Mouse (Mus musculus) urinary bladder, postnatal 25 days (tissue): Measurements from ENCODE around the gene Cux2.

Source experiments
- DNase-seq: peaks from one replicate; pipeline ENCODE4 v3.0.0; 2022; ENCODE audit warnings: low spot score

Gene Cux2

GRCm38 (mm10) chr5:122059060-122060017, 9.4 kb upstream of the Cux2 start:
- DNase-seq: peak; percentile 45

DNA sequence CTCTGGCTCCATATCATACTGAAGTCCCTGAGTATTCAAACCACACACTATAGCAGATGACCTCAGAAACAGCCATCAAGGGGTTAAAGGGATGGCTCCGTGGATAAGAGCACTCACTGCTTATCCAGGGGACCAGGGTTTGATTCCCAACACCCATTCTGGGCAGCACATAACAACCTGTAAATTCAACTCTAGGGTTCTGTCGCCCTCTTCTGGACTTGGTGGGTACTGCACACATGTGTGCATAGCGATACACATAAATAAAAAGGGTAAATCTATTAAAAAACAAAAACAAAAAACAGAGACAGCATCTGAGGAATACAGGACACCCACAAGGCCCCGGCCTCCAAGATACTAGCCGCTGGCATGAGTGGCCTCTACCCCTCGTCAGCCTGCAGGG, 7.7 kb upstream of the Cux2 start:
- no peak for DNase-seq

DNA sequence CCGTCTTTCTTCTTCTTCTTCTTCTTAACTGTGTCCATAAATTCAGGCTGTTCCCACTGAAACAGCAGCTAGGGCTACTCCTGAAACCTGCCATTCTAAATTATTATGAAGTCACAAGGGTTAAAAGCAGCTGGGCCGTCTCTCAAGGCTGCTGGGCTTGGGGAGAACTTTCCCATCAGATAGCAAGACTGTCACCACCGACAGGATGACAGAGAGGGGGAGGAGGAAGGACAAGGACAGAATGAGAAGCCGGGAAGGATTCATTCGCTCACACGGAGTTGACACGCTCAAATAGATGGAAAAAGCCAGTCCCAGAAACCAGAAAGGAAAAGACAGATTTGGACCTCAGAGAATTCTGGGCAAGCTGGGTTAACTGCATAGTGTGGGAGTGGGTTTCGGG, 6.7 kb upstream of the Cux2 start:
- DNase-seq: no peak

DNA sequence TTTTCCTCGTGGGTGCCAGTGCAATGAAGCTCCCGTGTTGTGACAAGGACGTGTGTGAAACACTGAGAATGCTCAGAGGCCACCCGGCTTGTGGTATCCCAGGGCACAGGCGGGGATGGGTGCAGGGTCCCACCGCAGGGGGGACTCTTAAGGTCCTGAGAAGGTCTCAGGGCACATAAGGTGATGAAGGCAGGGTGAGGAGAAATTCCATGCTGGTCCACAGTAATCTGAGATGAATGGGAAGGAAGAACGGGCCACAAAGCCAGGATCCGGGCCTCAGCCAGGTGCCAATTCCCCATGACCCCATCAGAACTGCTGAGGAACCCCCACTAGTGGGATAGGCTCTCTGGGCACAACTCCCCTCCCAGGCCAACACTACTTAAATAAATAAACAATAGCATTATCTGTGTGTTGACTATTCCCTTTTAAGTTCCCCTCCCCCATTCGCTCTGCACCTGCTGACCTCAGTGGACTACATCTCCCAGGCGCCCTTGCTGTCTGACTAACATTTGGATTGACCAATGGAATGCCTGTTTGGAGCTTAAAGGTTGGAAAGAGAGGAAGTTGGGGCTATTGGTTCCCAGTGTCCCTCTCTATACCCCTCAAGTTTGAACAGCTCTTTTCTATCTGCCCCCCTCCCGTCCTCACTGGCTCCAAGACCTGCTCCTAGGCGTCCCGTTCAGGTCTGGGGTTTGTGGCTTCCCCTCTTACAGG, 4.4 kb upstream of the Cux2 start:
- DNase-seq: peak; percentile 29

GRCm38 (mm10) chr5:122053587-122053986, 3.7 kb upstream of the Cux2 start:
- no peak for DNase-seq

- no peak for DNase-seq
Measured at GRCm38 (mm10) chr5:122050832-122051105, 867 bp upstream of the Cux2 start.

GRCm38 (mm10) chr5:122049664-122050016, 262 bp downstream of the Cux2 start:
- peak; percentile 56 for DNase-seq

DNA sequence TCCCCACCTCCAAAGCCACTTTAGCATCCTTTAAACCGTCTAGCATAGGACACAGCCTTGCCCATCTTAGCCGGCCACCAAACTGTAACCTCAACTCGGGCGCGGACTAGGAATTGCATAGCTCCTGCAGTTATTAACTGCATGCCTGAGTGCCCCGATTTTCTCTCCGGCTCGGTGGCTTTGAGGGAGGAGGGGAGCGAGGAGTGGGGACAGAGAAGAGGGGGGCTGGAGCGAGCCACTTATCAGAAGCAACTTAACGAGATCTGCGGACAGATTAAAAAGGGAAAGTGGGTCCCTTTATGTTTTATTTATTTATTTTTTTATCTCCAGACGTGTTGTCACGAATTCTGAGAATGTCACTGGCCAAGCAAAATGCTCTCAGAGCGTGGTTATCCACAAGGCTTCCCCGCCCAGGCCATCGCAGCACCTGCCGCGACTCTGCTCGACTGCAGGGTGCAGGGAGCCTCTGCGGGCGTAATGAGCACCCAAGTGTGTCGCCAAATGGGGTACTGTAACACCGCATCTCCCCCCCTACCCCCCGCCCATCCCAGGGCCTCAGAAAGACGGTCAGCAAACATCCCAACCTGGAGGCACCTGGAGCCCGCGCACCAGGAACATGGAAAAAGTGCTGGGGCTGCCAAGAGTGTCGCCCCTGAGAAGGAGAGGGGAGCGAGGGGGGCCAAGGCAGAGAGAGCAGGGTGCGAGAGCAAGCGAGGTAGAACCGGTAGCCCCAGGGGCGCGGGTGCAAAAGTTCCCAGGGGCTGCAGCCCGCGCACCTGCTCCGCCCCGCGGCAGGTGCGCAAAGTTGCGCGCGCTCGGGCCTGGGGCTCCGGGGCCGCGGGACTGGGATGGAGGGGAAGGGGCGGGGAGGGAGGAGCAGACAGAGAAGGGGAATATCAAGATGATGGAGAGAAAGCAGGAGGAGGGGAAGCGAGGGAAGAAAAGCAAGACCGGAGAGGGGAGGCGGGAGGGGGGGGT, 927 bp downstream of the Cux2 start:
- no peak for DNase-seq

GRCm38 (mm10) chr5:122048252-122048651, 1.6 kb downstream of the Cux2 start:
- DNase-seq: no peak

DNA sequence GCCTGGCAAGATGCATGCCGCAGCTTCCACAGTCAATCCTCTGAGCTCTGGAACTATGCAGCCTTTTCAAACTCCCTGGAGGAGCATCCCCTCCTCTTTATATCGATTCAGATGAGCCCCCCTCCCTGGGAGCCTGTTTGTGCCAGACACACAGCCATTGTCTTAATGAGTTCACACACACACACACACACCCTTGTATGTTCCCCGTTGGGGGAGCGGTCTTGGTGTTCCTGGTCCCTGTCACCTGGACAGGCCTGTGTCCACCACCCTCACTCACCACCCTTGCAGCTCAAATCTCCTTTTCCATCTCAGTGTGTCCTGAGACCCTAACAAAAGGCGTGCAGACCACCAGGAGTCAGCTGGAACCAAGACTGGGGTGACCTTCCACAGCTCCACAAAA, 2.1 kb downstream of the Cux2 start:
- DNase-seq: no peak

DNA sequence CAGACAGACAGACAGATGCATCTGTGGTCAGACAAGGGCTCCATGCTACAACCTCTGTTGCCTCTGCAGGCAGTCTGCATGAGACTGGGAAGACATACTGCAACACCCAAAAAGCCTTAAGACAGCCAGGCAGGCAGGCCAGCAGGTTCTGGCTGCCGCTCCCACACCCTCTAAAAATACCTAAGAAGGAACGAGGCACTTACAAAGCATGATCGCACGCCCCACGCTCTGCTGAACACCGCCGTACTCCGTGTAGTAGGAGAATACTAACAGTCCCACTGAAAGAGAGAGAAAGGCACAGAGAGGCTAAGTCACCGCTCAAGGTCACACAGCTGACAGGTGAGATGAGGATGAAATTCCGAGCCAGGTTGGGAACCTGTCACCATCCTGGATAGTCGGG, 6.3 kb downstream of the Cux2 start:
- DNase-seq: no peak

- no peak for DNase-seq
Measured at GRCm38 (mm10) chr5:122035278-122035677, 14.6 kb downstream of the Cux2 start.

DNA sequence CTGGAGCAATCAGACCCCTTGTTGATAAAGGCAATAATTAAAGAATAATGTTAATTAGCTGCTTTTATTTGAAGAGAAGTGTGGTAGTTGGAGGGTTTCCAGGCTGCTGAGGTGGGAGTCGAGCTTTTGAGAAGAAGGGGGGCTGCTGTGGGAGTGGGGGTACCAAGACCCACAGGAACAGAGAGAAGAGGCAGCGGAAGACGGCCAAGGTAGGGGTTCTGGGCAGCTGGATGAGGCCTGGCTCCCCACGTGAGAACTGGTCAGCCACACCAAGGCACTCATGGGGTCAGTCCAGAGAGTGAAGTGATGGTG, 16.8 kb downstream of the Cux2 start:
- no peak for DNase-seq

DNA sequence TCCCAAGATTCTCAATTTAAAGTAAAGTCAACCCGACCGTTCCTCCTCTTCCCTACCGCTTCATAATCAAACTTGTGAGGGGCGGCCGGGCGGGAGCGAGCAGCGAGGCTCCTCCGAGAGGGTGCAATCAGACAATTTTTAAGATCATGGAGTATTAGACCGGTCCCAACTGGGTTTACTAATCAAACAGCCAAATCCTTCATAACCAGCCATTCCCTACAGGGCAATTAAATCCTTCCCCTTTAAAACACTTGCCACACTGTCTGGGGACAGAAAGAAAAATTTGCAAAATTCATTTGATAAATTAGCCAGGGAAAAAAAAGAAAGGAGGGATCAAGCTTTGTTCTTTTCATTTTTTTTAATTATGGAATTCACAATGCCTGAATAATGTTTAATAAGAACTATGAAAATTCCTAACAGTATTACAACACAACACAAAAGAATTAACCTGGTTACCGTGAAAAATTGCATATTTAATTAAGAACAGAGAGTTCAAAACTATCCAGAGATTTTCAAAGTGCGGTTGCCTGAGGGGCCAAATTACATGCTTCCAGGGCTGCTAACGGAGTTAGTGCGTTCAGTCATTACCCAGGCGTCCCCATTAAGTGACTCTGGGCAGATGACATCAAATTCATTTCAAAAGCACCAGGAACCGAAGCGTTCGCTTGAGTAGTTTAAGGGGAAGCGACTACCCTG, 17.3 kb downstream of the Cux2 start:
- no peak for DNase-seq

DNA sequence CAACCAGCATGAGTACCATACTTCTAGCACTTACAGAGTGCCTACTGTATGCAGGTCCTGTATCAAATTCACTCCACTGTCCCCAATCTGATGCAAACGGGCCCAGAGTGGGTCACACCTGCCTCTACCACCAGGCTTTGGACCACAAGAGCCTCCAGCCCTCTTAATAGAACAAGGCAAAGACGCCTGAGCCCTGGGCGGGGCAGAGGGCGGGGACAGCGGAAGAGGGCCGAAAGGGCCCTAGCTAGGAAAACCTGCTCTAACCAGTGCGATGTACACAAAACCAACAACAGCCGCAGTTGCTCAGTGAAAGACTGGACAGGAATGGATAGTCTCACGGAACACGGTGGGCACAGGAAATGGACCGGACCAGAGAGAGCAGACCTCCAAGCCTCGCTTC, 18.8 kb downstream of the Cux2 start:
- no peak for DNase-seq

GRCm38 (mm10) chr5:122030640-122031039, 19.3 kb downstream of the Cux2 start:
- no peak for DNase-seq

GRCm38 (mm10) chr5:122026771-122027170, 23.1 kb downstream of the Cux2 start:
- DNase-seq: no peak

DNA sequence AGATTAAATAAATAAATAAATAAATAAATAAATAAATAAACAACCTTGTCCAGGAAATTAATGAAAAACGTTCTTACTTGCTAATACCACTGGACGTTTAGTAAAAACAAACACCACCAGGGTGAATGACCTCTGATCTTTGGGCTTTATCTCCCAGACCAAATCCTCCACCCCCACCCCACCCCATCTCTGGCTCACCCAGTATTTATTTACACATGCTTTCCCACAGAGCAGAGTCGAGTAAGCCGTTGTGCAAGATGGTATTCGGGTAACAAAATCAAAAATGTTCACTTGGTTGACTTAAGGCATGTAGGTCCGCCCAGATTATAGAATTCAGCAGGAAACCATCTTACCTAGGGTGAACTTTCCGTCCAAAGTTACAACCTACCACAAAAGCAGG, 23.6 kb downstream of the Cux2 start:
- no peak for DNase-seq

- DNase-seq: no peak
Measured at GRCm38 (mm10) chr5:122025117-122025516, 24.8 kb downstream of the Cux2 start.

DNA sequence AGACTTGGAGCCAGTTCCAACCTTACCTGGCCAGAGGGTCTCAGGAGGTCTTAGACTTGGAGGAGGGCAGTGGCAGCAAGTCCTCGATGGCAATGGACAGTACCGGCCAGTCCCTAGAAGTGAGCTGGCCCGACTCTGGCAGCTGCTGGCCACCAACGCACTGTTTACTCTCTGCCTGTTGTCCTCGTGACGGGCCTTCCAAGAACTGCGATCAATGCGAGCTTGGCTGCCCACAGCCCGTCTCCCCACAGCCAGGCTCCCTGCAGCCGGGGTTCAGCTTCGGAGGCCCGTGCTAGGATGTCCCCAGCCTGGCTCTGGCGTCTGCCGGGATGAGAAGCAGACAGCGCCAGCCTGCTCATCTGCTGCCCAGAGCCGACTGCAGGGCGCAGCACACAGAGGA, 30.6 kb downstream of the Cux2 start:
- no peak for DNase-seq

- DNase-seq: no peak
Measured at GRCm38 (mm10) chr5:122017778-122018177, 32.1 kb downstream of the Cux2 start.

DNA sequence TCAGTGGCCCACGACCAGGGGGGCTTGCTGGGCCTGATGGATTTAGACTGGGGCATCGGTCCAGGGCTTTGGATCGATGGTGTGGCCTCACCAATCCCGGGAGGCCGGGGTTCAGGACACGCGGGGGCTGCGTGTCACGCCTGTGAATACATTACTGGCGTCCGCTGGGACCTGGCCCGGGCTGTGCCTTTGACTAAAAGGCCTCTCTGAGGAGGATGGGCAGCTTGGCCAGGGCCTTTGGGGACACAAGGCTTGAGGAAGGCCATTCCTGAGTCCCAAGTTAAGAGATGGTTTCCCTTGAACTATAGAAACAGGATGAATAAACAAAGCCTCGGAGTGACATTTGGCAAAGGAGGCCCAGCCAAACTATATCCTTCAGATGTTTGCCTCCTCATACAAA, 32.6 kb downstream of the Cux2 start:
- DNase-seq: no peak
